Mouse (Mus musculus) cortical plate, adult 2 months (tissue): ENCODE results near the gene 1700028K03Rik.

Experiments
- CTCF ChIP-seq: fragments of 200-500 bp; IDR thresholded peaks from 2 replicates; pipeline ENCODE4 v1.5.1; 2011; ENCODE audit warnings: mild to moderate bottlenecking, control low read depth, low read length; ENCODE audit not compliant: insufficient read depth; ENCODE audit errors: extremely low read depth
- POLR2A ChIP-seq: fragments of 200-500 bp; IDR thresholded peaks from 2 replicates; pipeline ENCODE4 v1.6.1; 2011; ENCODE audit warnings: mild to moderate bottlenecking, low read length, control low read depth; ENCODE audit not compliant: insufficient read depth; ENCODE audit errors: extremely low read depth

- TF ChIP-seq POLR2A (no peak), CTCF (no peak)
Measured at GRCm38 (mm10) chr5:107492471-107492870, 42.0 kb upstream of the 1700028K03Rik start.
